Comparison of ENCODE assay signal across 30 mouse cellular contexts in the genomic region with DNA sequence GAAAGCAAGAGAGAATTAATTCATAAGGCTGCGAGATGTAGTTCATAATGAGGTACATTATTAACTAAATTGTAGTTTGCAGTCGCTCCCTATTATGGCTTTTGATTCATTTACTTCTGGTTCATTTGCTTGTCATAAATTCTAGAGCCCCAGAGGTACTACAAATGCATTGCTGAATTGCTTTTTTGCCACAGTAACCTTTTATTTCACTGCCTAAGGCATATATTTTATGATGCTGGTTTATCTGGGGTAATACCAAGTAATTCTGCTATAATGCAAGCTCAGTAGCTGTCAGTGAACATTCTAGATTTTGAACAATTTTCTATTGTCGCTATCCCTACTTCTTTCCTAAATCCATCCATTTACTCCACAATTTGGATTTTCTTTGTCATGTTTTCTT.
"Had no signal": no experiment of that assay in that cellular context is flagged by ENCODE, and none has a peak within 500 bp of the region (broad histone marks: within the 10 kb centered on the region; RNA-seq: fewer than 3 reads in every experiment).

No protein-coding gene starts in this region.

- H3K4me2 ChIP-seq: limb, embryonic 12.5 days; limb, embryonic 13.5 days; limb, embryonic 15.5 days; liver, embryonic 11.5 days; liver, embryonic 12.5 days; liver, embryonic 13.5 days; liver, embryonic 15.5 days; lung, embryonic 14.5 days; lung, embryonic 15.5 days; midbrain, embryonic 12.5 days; midbrain, embryonic 13.5 days had no signal

- H3K4me3 ChIP-seq: left cerebral cortex, adult 2 months; limb, embryonic 10.5 days; limb, embryonic 12.5 days; limb, embryonic 13.5 days; limb, embryonic 15.5 days; liver, embryonic 12.5 days; liver, embryonic 13.5 days; liver, embryonic 15.5 days; lung, embryonic 15.5 days; megakaryocyte, embryonic 14.5 days; midbrain, embryonic 10.5 days; midbrain, embryonic 12.5 days; midbrain, embryonic 13.5 days; myocyte had no signal

- ATAC-seq: liver, embryonic 12.5 days; liver, postnatal 0 days; lung, postnatal 0 days; midbrain, embryonic 13.5 days; midbrain, embryonic 16.5 days had no signal

- H3K27ac ChIP-seq: limb, embryonic 10.5 days; limb, embryonic 12.5 days; limb, embryonic 13.5 days; limb, embryonic 15.5 days; liver, embryonic 12.5 days; liver, embryonic 13.5 days; liver, embryonic 14.5 days; liver, embryonic 15.5 days; lung, embryonic 15.5 days; macrophage; midbrain, embryonic 10.5 days; midbrain, embryonic 12.5 days; midbrain, embryonic 13.5 days had no signal

- DNase-seq: layer of hippocampus, postnatal 36 days; left cerebral cortex, postnatal 4 days; liver; liver, embryonic 13.5 days; liver, postnatal 0 days; lung, adult 18-20 months; lung, adult 2 months; lung, embryonic 14.5 days; lung, postnatal 10 days; lung, postnatal 36 days; lung, postnatal 4 days; midbrain, embryonic 14.5 days had no signal

- H3K9me3 ChIP-seq: limb, embryonic 10.5 days; limb, embryonic 12.5 days; limb, embryonic 13.5 days; limb, embryonic 15.5 days; liver, embryonic 12.5 days; liver, embryonic 13.5 days; liver, embryonic 15.5 days; lung, embryonic 15.5 days; megakaryocyte, embryonic 14.5 days; midbrain, embryonic 10.5 days; midbrain, embryonic 12.5 days; midbrain, embryonic 13.5 days had no signal

- H3K4me1 ChIP-seq: limb, embryonic 10.5 days; limb, embryonic 12.5 days; limb, embryonic 13.5 days; limb, embryonic 15.5 days; liver, embryonic 12.5 days; liver, embryonic 13.5 days; liver, embryonic 15.5 days; lung, embryonic 15.5 days; megakaryocyte, embryonic 14.5 days; midbrain, embryonic 10.5 days; midbrain, embryonic 12.5 days; midbrain, embryonic 13.5 days had no signal

- H3K9ac ChIP-seq: limb, embryonic 12.5 days; limb, embryonic 13.5 days; limb, embryonic 15.5 days; liver, embryonic 12.5 days; liver, embryonic 13.5 days; liver, embryonic 14.5 days; liver, embryonic 15.5 days; liver, postnatal 0 days; lung, embryonic 14.5 days; lung, embryonic 15.5 days; midbrain, embryonic 12.5 days; midbrain, embryonic 13.5 days had no signal

- H3K27me3 ChIP-seq: limb, embryonic 12.5 days; limb, embryonic 13.5 days; limb, embryonic 15.5 days; liver, embryonic 12.5 days; liver, embryonic 13.5 days; liver, embryonic 15.5 days; lung, embryonic 15.5 days; megakaryocyte, embryonic 14.5 days; midbrain, embryonic 12.5 days; midbrain, embryonic 13.5 days had no signal

- H3K36me3 ChIP-seq: limb, embryonic 10.5 days; limb, embryonic 12.5 days; limb, embryonic 13.5 days; limb, embryonic 15.5 days; liver, embryonic 12.5 days; liver, embryonic 13.5 days; liver, embryonic 15.5 days; lung, embryonic 15.5 days; midbrain, embryonic 10.5 days; midbrain, embryonic 12.5 days; midbrain, embryonic 13.5 days had no signal
